Mouse (Mus musculus): ENCODE results near the gene Baz2b.
"Not testable (repeated sequence)": the region's sequence is repeated elsewhere in the genome, so short reads cannot be mapped to it uniquely, and the experiment has no call there.

Baz2b gene

DNA sequence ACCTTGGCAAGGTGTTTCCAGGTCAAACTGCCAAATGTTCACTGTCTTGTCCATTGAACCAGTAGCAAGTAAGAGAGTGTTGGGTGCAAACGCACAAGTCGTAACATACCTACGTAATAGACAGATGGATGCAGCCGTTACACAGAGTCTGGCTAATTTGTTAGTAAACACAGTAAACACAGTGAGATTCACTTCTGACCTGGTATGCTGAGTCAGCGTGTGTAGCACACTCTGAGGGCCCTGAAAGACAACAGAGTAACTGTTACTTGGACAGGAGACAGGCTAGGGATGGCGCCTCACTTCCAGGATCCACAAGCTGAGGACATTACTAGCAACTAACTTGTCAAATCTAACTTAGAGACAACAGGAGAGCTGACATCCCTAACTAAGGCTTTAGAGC lies 347.0 kb downstream of the Baz2b start:
- DNase-seq (ENCODE audit: low spot score), result no peak

GRCm38 (mm10) chr2:59854363-59854762 lies 355.3 kb downstream of the Baz2b start:
- DNase-seq (ENCODE audit: low spot score), result no peak

- no peak for DNase-seq (ENCODE audit: low spot score)
These were observed 356.1 kb downstream of the Baz2b start for GRCm38 (mm10) chr2:59853543-59853942.

DNA sequence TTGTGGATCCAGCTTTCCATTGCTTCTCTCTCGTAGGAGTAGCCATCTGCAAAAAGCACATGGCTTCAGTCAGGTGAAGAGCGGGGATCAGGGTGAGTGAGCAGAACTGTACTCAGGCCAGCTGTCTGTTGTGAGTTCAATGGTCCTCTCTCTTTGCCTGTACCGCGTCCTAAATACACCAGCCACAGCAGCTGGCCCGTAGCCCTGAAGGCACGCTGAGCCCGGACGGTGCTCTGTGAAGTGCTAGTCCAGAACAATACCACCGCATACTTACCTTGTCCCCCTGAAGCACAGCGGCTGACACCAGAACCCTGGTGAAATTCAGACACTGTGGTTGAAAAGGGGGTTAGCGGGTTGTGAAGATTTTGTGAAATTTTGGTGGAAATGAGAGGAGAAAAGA lies 356.7 kb downstream of the Baz2b start:
- DNase-seq (ENCODE audit: low spot score), result no peak

- not testable (repeated sequence) for DNase-seq (ENCODE audit: low spot score)
These were observed 357.8 kb downstream of the Baz2b start for GRCm38 (mm10) chr2:59851885-59852284.
